Mouse (Mus musculus) adrenal gland, adult 2 months (tissue): ENCODE results near the gene Zfp420. TPM values are rescaled to one million over a fixed set of nuclear protein-coding genes. Genes with fewer than 3 reads are reported as not detected.
A peak's percentile ranks its signal among the peaks of the same experiment; 100 is the strongest.

Experiments
- DNase-seq: peaks from one replicate; pipeline ENCODE4 v3.0.0; 2021
- microRNA-seq, 2 experiments: library from miRNA; unstranded; fragments of <30 nt; microRNA quantifications; one replicate each; pipeline ENCODE4 v1.2.0; 2021
- polyA plus RNA-seq: library from polyadenylated mRNA; depleted of rRNA; stranded (reverse); fragments of >200 nt; gene quantifications from 2 replicates; pipeline ENCODE4 v1.2.3, GENCODE M21; 2012; rRNA removed
- total RNA-seq, 2 experiments: library from RNA; stranded (reverse); gene quantifications; 2 replicates each; pipeline ENCODE4 v1.2.3; 2021

The Zfp420 gene
- total and polyA plus RNA-seq, 3 experiments = 0.29 to 5.8 (median 5.2) TPM

DNA sequence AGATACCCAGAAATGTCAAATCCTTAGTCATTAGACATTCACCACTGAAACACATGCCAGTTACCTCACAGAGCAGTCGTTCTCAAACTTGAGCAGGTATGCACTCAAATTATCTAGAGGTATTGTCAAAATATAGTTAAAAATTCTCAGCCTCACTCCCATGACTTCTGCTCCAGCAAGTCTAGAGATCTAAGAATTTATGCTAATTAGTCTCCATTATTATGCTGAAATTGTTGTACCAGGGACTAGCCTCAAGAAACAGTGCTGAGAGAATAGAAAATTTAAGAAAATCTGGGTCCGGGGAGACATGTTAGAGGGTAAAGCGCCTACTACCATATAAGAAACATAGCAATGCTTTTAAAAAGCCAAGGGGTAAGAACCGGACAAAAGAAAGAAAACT is 44.3 kb downstream of the Zfp420 start:
- DNase-seq = no peak

GRCm38 (mm10) chr7:29905966-29906681 is 46.3 kb downstream of the Zfp420 start, which contains the start of gene Zfp27:
TSS of gene Zfp27 (minus strand) at chr7:29906572.
- DNase-seq = peak; percentile 79

GRCm38 (mm10) chr7:29906682-29907058 is 46.9 kb downstream of the Zfp420 start:
- peak; percentile 8 for DNase-seq

- DNase-seq = no peak
Observed at GRCm38 (mm10) chr7:29907206-29907605, 47.4 kb downstream of the Zfp420 start.

GRCm38 (mm10) chr7:29908130-29908950 is 48.6 kb downstream of the Zfp420 start, which contains the start of gene Zfp383:
TSS of gene Zfp383 (plus strand) at chr7:29908223.
- DNase-seq = peak; percentile 90

GRCm38 (mm10) chr7:29910252-29910651 is 50.5 kb downstream of the Zfp420 start:
- DNase-seq = no peak

GRCm38 (mm10) chr7:29912172-29912571 is 52.4 kb downstream of the Zfp420 start:
- DNase-seq = no peak

- DNase-seq = peak; percentile 24
Observed at GRCm38 (mm10) chr7:29917371-29918061, 57.7 kb downstream of the Zfp420 start.

- DNase-seq = no peak
Observed at GRCm38 (mm10) chr7:29918062-29918453, 58.3 kb downstream of the Zfp420 start.

GRCm38 (mm10) chr7:29921439-29922093 is 61.8 kb downstream of the Zfp420 start:
- DNase-seq = peak; percentile 11

GRCm38 (mm10) chr7:29922780-29923179 is 63.0 kb downstream of the Zfp420 start:
- DNase-seq = no peak

Small RNA genes within 50 kb of the gene (microRNA-seq; reads per million reads assigned to microRNA genes)
- gene Mir7668 = 0.66 to 1.2 reads per million in 2 experiments

Other genes with a start within 250 kb of the Zfp420 start
- not detected for gene Catsperg2, start 132.9 kb upstream of the Zfp420 start, total RNA-seq
- gene Catsperg2, start 132.9 kb upstream of the Zfp420 start, polyA plus RNA-seq = 0.07 TPM in 1 of 2 replicates, not detected in the other
- gene Zfp84, start 91.4 kb upstream of the Zfp420 start, total RNA-seq = 10 to 100 TPM; 13.3 to 15.0 TPM
- gene Zfp84, start 91.4 kb upstream of the Zfp420 start, polyA plus RNA-seq = 0.87 and 1.4 TPM in 2 replicates
- gene Zfp30, start 76.0 kb upstream of the Zfp420 start, total RNA-seq = 1 to 10 TPM; 2.1 to 3.9 TPM
- 2.4 and 2.5 TPM in 2 replicates for gene Zfp30, start 76.0 kb upstream of the Zfp420 start, polyA plus RNA-seq
- gene Zfp790, start 43.9 kb upstream of the Zfp420 start, total RNA-seq = 10 to 100 TPM; 14.4 to 15.8 TPM
- gene Zfp790, start 43.9 kb upstream of the Zfp420 start, polyA plus RNA-seq = 0.58 and 0.71 TPM in 2 replicates
- gene Zfp940, start 6.3 kb upstream of the Zfp420 start, total RNA-seq = 1 to 10 TPM in 1 of 2 experiments, under 1 TPM in 1; 0.61 to 1.0 TPM
- 0.03 and 0.15 TPM in 2 replicates for gene Zfp940, start 6.3 kb upstream of the Zfp420 start, polyA plus RNA-seq
- gene Zfp27, start 46.6 kb downstream of the Zfp420 start, total RNA-seq = 10 to 100 TPM in 1 of 2 experiments, 1 to 10 TPM in 1; 9.7 to 11.1 TPM
- gene Zfp27, start 46.6 kb downstream of the Zfp420 start, polyA plus RNA-seq = 0.90 and 0.91 TPM in 2 replicates
- gene Zfp383, start 48.2 kb downstream of the Zfp420 start, total RNA-seq = 1 to 10 TPM; 4.0 to 7.8 TPM
- 0.26 and 0.39 TPM in 2 replicates for gene Zfp383, start 48.2 kb downstream of the Zfp420 start, polyA plus RNA-seq
- gene Zfp74, start 94.1 kb downstream of the Zfp420 start, total RNA-seq = 10 to 100 TPM in 1 of 2 experiments, 1 to 10 TPM in 1; 9.6 to 10.3 TPM
- gene Zfp74, start 94.1 kb downstream of the Zfp420 start, polyA plus RNA-seq = 21.1 and 24.4 TPM in 2 replicates
- gene Zfp568, start 124.0 kb downstream of the Zfp420 start, total RNA-seq = 1 to 10 TPM; 5.2 to 7.1 TPM
- gene Zfp568, start 124.0 kb downstream of the Zfp420 start, polyA plus RNA-seq = 1.1 and 1.6 TPM in 2 replicates
- 1 to 10 TPM; 2.1 to 2.8 TPM for gene Zfp14, start 191.4 kb downstream of the Zfp420 start, total RNA-seq
- gene Zfp14, start 191.4 kb downstream of the Zfp420 start, polyA plus RNA-seq = 0.81 and 1.7 TPM in 2 replicates
- gene Zfp82, start 212.9 kb downstream of the Zfp420 start, total RNA-seq = 1 to 10 TPM; 1.6 to 2.5 TPM
- gene Zfp82, start 212.9 kb downstream of the Zfp420 start, polyA plus RNA-seq = 0.06 and 0.11 TPM in 2 replicates
- under 1 TPM in 1 of 2 experiments, not detected in 1; 0.73 TPM for gene Gm26920, start 230.4 kb downstream of the Zfp420 start, total RNA-seq
- gene Gm26920, start 230.4 kb downstream of the Zfp420 start, polyA plus RNA-seq = not detected in 2 replicates
- 1 to 10 TPM; 2.2 to 2.6 TPM for gene Zfp566, start 230.5 kb downstream of the Zfp420 start, total RNA-seq
- gene Zfp566, start 230.5 kb downstream of the Zfp420 start, polyA plus RNA-seq = 1.5 and 1.6 TPM in 2 replicates
- 10 to 100 TPM; 35.4 to 39.5 TPM for gene Zfp260, start 234.8 kb downstream of the Zfp420 start, total RNA-seq
- 6.2 and 9.7 TPM in 2 replicates for gene Zfp260, start 234.8 kb downstream of the Zfp420 start, polyA plus RNA-seq